Mouse (Mus musculus) macrophage (primary cell): ENCODE results near the gene Ifrd2. TPM values are rescaled to one million over a fixed set of nuclear protein-coding genes. Genes with fewer than 3 reads are reported as not detected.

Experiments used
- H3K27ac ChIP-seq: fragments of 350-480 bp; formaldehyde crosslinking; 2 replicates; pipeline ENCODE4 v1.9.0; 2021
- H3K36me3 ChIP-seq: fragments of 350-480 bp; formaldehyde crosslinking; 2 replicates; pipeline ENCODE4 v1.9.0; 2021; ENCODE audit errors: inconsistent target
- H3K4me3 ChIP-seq: fragments of 350-480 bp; formaldehyde crosslinking; 2 replicates; pipeline ENCODE4 v1.9.0; 2021; ENCODE audit errors: inconsistent target
- H3K79me2 ChIP-seq: fragments of 350-480 bp; formaldehyde crosslinking; 2 replicates; pipeline ENCODE4 v1.9.0; 2021; ENCODE audit errors: inconsistent target
- WGBS: methylation state at CpG from one replicate; pipeline ENCODE4 v1.1.7; 2026; ENCODE audit warnings: inconsistent platforms; ENCODE audit not compliant: missing documents; 5-methylcytosine and 5-hydroxymethylcytosine counted together
- polyA plus RNA-seq: library from polyadenylated mRNA; stranded (reverse); fragments of 250-400 nt; gene quantifications from 3 replicates; pipeline ENCODE4 v1.2.4, GENCODE M21; 2018; ENCODE audit warnings: inconsistent platforms

The Ifrd2 gene
- polyA plus RNA-seq, 1 experiment from 2014 or later: 10.0 TPM

DNA sequence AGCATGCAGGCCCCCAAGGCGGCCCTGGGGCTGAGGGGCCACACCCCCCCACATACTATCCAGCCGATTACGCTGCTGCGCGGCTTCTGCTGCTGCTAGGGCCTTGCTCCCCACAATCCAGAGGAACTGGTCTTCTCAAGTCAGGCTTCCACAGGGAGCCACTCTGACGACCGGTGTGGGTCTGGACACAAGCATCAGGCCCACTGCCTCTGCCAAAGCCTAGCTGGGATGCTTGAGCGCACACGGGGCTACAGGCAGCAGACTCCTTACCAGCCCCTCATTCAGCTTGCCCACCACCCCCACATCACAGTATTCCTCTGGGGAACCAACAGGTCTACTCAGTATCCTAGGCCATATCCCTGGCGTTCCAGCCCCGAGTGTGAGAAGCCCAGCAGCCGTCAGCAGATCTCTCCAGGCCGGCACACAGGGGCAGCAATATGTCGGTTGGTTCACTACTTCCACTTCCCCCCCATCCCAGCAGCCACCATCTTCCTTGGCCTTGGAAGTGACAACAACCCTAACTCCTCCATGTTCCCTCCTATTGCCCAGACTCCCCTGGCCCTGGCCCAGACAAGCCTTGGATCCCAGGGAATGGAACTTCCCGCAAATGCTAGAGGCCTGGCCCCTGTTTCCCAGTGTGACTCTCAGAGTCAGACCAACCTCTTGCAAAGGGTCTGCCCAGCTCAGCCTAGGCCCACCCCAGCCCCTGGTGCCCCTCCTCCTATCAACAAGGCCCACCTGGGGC lies 46.4 kb downstream of the Ifrd2 start:
- H3K4me3 ChIP-seq: peak overlapping the region; percentile 99
- peak overlapping the region; percentile 95 for H3K27ac ChIP-seq
- no peaks in the 10 kb centered on the region for H3K36me3 ChIP-seq
- peaks cover 62% of the 10 kb centered on the region for H3K79me2 ChIP-seq
- WGBS: 2% methylated on average over 15 of the region's 15 CpGs

DNA sequence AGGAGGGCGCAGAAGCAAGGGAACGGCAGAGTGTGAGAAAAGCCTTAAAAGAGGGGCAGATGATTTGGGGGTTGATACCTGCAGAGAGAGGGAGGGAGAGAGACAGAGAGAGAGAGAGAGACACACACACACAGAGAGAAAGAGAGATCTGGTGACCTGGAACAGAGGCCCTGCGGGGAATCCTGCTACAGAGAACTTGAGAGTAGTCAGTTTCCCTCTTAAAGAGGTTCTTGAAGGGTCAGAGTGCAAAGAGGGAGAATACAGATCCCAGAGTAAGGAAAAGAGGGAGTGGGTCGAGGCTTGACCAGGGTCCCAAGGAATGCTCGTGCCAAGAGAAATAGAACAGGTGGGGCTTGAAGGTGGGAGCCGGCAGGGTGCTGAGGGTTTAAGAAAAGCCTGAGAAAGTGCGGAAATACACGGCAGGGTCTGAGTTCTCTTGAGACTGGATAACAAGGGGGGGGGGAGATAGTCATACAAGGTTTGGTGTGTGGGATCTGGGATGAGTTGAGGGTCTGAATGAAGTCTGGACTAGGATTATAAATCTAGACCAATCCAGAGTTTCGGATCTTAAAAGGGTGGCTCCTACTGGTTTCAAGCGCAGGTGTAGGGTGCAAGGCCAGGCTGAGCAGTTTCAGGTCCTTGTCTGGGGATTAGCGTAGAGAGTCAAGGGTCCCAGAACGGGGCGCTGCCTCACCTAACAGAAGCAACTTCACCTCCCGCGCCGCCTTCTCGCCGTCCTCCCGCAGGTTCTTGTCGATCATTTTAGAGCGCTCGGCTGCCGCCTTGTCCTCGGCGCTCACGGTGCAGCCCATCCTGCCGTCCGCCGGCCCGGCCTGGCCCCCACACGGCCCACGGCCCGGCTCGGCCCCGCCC lies 47.2 kb downstream of the Ifrd2 start:
- H3K4me3 ChIP-seq: peak overlapping the region; percentile 99
- under 1% methylated on average over 34 of the region's 35 CpGs for WGBS
- H3K36me3 ChIP-seq: no peaks in the 10 kb centered on the region
- H3K27ac ChIP-seq: peak overlapping the region; percentile 95
- H3K79me2 ChIP-seq: peaks cover 54% of the 10 kb centered on the region

DNA sequence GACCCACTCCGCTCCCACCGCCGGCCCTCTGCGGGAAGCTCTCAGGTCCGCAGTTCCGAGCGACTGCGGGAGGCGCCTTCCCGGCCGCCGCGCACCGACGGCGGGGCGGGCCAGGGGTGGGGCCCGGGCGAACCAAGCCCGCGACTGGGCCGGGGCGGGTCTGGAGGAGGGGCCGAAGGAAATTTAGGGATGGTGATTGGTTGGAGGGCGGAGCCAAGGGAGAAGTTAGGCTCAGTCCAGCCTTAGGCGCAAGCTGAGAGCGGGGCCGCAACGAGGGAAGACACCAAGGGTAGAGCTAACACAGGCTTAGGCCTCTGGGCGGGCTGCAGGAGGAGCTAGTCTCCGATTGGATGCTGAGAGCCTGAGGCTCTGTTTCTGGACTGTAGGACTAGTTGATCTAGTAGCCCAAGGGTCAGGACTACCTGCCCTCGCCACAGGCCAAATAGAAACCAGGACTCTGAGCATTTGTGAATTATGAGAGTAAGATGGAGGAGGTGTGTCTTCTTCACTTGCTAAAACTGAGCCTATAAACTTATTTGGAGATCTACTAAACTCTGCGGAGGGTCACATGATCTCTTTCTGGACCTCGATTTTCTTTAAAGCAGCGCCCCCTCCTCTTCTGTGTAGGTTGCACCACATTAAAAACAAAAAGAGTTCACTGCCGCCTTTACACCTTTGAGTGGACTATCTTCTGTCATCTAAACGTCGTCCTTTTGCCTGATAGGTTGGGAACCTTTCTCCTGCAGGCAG lies 48.0 kb downstream of the Ifrd2 start, which contains the start of gene Gnai2:
Gnai2 (minus strand) TSS at position 89 of the 750 bp plus-strand sequence.
- Histone ChIP-seq H3K36me3 (no peaks in the 10 kb centered on the region), H3K4me3 (peak within 1 kb of the TSS; percentile 99), H3K27ac (peak within 1 kb of the TSS; percentile 95), H3K79me2 (peaks cover 46% of the 10 kb centered on the region)
- WGBS: 8% methylated on average over 14 of the region's 38 CpGs

DNA sequence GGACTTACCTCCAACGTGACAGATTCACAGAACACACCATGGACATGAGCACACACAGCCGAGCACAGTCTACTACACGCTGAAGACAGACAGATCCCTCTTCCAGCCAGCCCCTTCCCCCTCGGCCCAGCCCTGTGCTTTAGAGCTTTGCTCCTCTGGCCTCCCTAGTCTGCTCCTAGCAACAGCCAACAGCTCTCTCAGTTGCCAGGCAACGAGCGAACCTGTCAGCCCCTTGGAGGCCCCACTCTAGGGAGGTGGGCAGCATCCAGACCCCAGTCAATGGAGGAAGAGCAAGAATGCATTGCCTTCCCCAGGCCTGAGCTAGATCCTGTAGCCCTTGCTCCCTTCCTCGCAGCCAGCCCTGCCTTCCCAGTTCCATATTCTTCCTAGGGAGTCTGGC lies 49.6 kb downstream of the Ifrd2 start:
- WGBS: 94% methylated on average over 7 of the region's 7 CpGs

DNA sequence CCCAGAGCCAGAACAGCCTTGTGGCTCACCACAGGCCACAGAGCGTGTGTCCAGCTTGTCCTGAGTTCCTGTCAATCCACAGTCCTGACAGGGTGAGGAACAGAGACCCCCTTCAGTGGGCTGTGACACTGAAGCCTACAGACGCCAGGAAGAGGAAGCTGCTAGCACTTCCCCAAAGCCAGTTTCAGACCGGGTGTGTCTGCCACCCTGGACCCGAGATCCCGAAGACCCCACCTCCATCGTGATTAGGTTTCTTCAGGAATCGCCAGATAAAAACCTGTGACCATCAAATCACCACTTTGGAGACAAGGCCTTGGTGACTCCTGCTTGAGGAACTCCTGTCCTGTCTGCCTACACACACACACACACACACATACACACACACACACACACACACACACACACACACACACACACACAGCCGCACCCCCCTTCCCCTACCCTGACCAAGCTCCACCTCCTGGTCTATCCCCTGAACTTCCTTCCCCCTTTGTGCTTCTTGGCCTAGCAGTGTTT lies 52.9 kb downstream of the Ifrd2 start:
- H3K4me3 ChIP-seq: no peak overlapping the region
- no peaks in the 10 kb centered on the region for H3K36me3 ChIP-seq
- H3K79me2 ChIP-seq: no peaks in the 10 kb centered on the region; the same call in 1 of the 2 replicates
- 0% methylated on average over 7 of the region's 8 CpGs for WGBS
- H3K27ac ChIP-seq: peak overlapping the region; percentile 89

More for the DNA sequence above, 49.6 kb downstream of the Ifrd2 start:
- H3K79me2 ChIP-seq: peaks cover 30% of the 10 kb centered on the region
- H3K27ac ChIP-seq: no peak overlapping the region
- H3K36me3 ChIP-seq: no peaks in the 10 kb centered on the region
- H3K4me3 ChIP-seq: no peak overlapping the region

DNA sequence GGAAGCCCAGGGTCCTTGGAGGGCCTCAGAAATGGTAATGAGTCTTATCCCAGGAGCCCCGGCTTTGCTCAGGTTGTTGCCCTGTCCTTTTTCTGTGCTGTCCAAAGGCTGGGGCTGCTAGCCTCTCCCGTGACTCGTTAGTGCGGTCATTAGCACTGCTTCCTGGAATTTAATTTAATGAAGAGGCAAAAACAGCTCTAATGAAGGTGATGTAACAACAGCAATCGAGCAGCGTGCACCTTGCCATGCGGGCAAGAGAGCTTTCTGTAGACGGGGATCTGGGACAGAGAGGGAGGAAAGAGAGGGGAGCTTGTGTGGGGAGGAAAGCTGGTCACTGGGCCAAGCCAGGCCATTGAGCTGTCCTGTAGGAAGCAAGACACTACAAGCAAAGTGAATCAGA lies 54.2 kb downstream of the Ifrd2 start:
- Histone ChIP-seq H3K27ac (peak overlapping the region; percentile 89), H3K79me2 (no peaks in the 10 kb centered on the region; the same call in 1 of the 2 replicates), H3K4me3 (no peak overlapping the region), H3K36me3 (no peaks in the 10 kb centered on the region)
- WGBS: 89% methylated on average over 8 of the region's 8 CpGs

Other genes starting within 250 kb of the Ifrd2 start
- gene Hemk1, start 249.3 kb upstream of the Ifrd2 start, polyA plus RNA-seq: 2.6 to 5.5 TPM (median 5.2 TPM) in 3 replicates
- gene 6430571L13Rik, start 247.0 kb upstream of the Ifrd2 start, polyA plus RNA-seq: not detected in 3 replicates
- gene Cacna2d2, start 188.0 kb upstream of the Ifrd2 start, polyA plus RNA-seq: not detected in 3 replicates
- gene Tmem115, start 53.7 kb upstream of the Ifrd2 start, polyA plus RNA-seq: 17.7 to 33.3 TPM (median 29.4 TPM) in 3 replicates
- gene Cyb561d2, start 45.4 kb upstream of the Ifrd2 start, polyA plus RNA-seq: 7.6 to 19.6 TPM (median 16.7 TPM) in 3 replicates
- 9.4 to 15.1 TPM (median 10.0 TPM) in 3 replicates for gene Nprl2, start 45.4 kb upstream of the Ifrd2 start, polyA plus RNA-seq
- gene Zmynd10, start 40.3 kb upstream of the Ifrd2 start, polyA plus RNA-seq: not detected in 3 replicates
- gene Rassf1, start 36.1 kb upstream of the Ifrd2 start, polyA plus RNA-seq: 23.0 to 34.3 TPM (median 33.0 TPM) in 3 replicates
- gene Tusc2, start 24.4 kb upstream of the Ifrd2 start, polyA plus RNA-seq: 30.9 to 32.2 TPM (median 30.9 TPM) in 3 replicates
- 17.0 to 33.6 TPM (median 19.7 TPM) in 3 replicates for gene Hyal2, start 19.7 kb upstream of the Ifrd2 start, polyA plus RNA-seq
- 20.3 to 38.2 TPM (median 30.4 TPM) in 3 replicates for gene Hyal1, start 10.7 kb upstream of the Ifrd2 start, polyA plus RNA-seq
- 25.1 to 39.9 TPM (median 29.7 TPM) in 3 replicates for gene Naa80, start 8.8 kb upstream of the Ifrd2 start, polyA plus RNA-seq
- gene Hyal3, start 6.8 kb upstream of the Ifrd2 start, polyA plus RNA-seq: 0.38 to 0.51 TPM (median 0.43 TPM) in 3 replicates
- not detected in 3 replicates for gene Sema3b, start 21.6 kb downstream of the Ifrd2 start, polyA plus RNA-seq
- gene Gnai2, start 47.7 kb downstream of the Ifrd2 start, polyA plus RNA-seq: 624 to 802 TPM (median 682 TPM) in 3 replicates
- not detected in 3 replicates for gene Slc38a3, start 81.9 kb downstream of the Ifrd2 start, polyA plus RNA-seq
- gene Gnat1, start 92.1 kb downstream of the Ifrd2 start, polyA plus RNA-seq: not detected in 3 replicates
- 0.08 to 0.93 TPM in 2 of 3 replicates, not detected in the other for gene Sema3f, start 122.8 kb downstream of the Ifrd2 start, polyA plus RNA-seq
- gene Rbm5, start 183.4 kb downstream of the Ifrd2 start, polyA plus RNA-seq: 48.8 to 74.7 TPM (median 61.8 TPM) in 3 replicates